Mouse (Mus musculus) liver, embryonic 14.5 days (tissue): ENCODE data around the gene Cdc37l1. TPM values are rescaled to one million over a fixed set of nuclear protein-coding genes. Genes with fewer than 3 reads are reported as not detected.
A peak's percentile ranks its signal among the peaks of the same experiment; 100 is the strongest.

Experiments
- ATAC-seq: fragments of 200-750 bp; cut with Nextera tagmentation; 2 replicates; pipeline ENCODE4 v1.8.0; 2017; ENCODE audit warnings: moderate number of reproducible peaks, mild to moderate bottlenecking, moderate library complexity; ENCODE audit not compliant: insufficient read depth
- DNase-seq, 3 experiments: peaks; one replicate each; pipeline ENCODE4 v3.0.0-alpha.2; 2012 to 2013; ENCODE audit warnings: low read depth in 3 of 3, low spot score in 3 of 3
- H3K27ac ChIP-seq: fragments of 300-500 bp; sonication (generic); 2 replicates; pipeline ENCODE4 v1.5.1; 2014; ENCODE audit warnings: moderate library complexity, mild to moderate bottlenecking, control low read depth, inconsistent platforms
- H3K27me3 ChIP-seq: fragments of 300-500 bp; sonication (generic); 2 replicates; pipeline ENCODE4 v1.6.1; 2014; ENCODE audit warnings: mild to moderate bottlenecking, low read length, moderate library complexity; ENCODE audit not compliant: control insufficient read depth, insufficient read depth
- H3K36me3 ChIP-seq: fragments of 300-500 bp; sonication (generic); replicated peaks from 2 replicates; pipeline ENCODE4 v1.6.1; 2014; ENCODE audit warnings: low read depth; ENCODE audit not compliant: control insufficient read depth, insufficient read depth
- H3K4me1 ChIP-seq, 2 experiments: fragments of 200-500 bp in 1 of 2; fragments of 300-500 bp in 1 of 2; sonication (generic) in 1 of 2; replicated peaks; 2 replicates each; pipeline ENCODE4 v1.6.1; 2012 to 2014; ENCODE audit warnings: antibody characterized with exemption in 1 of 2, inconsistent platforms in 1 of 2, low read length in 1 of 2; ENCODE audit not compliant: control insufficient read depth in 2 of 2, insufficient read depth in 2 of 2
- H3K4me2 ChIP-seq: fragments of 300-500 bp; sonication (generic); 2 replicates; pipeline ENCODE4 v1.6.1; 2014; ENCODE audit warnings: low read depth, mild to moderate bottlenecking, control low read depth, moderate library complexity
- H3K4me3 ChIP-seq, 2 experiments: fragments of 200-500 bp in 1 of 2; fragments of 300-500 bp in 1 of 2; sonication (generic) in 1 of 2; 2 replicates each; pipeline ENCODE4 v1.5.1; 2012 to 2014; ENCODE audit warnings: low read depth in 2 of 2, low read length in 2 of 2, mild to moderate bottlenecking in 2 of 2, control low read depth in 1 of 2, inconsistent platforms in 1 of 2, moderate library complexity in 1 of 2; ENCODE audit not compliant: insufficient read depth in 1 of 2
- H3K9ac ChIP-seq: fragments of 300-500 bp; sonication (generic); replicated peaks from 2 replicates; pipeline ENCODE4 v1.6.1; 2014; ENCODE audit warnings: mild to moderate bottlenecking, control low read depth, moderate library complexity
- H3K9me3 ChIP-seq: fragments of 300-500 bp; sonication (generic); 2 replicates; pipeline ENCODE4 v1.6.1; 2016; ENCODE audit warnings: low read length, mixed read lengths; ENCODE audit not compliant: control insufficient read depth
- CTCF ChIP-seq: IDR thresholded peaks from 2 replicates; pipeline ENCODE4 v1.5.1; 2016; ENCODE audit warnings: antibody characterized with exemption, low read depth, control low read depth
- EP300 ChIP-seq: IDR thresholded peaks from 2 replicates; pipeline ENCODE4 v1.6.1; 2016; ENCODE audit warnings: antibody characterized with exemption, low read depth
- WGBS: fragments of 180-500 bp; shearing (Covaris S2); extraction: QIAGEN DNeasy Blood & Tissue Kit; methylation state at CpG from one replicate; pipeline ENCODE4 v1.1.7; 2014; ENCODE audit not compliant: insufficient replicate concordance; 5-methylcytosine and 5-hydroxymethylcytosine counted together
- polyA plus RNA-seq, 2 experiments: library from polyadenylated mRNA; depleted of rRNA in 1 of 2; stranded (reverse) in 1 of 2; unstranded in 1 of 2; fragments of >200 nt; fragmentation: Nextera tagmentation in 1 of 2; extraction: Ambion mirVana in 1 of 2; gene quantifications; 2 replicates each; pipeline versions ENCODE4 v1.2.1 to v1.2.3; 2012 to 2014

The Cdc37l1 gene
- polyA plus RNA-seq, 2 experiments, result 8.3 to 8.7 TPM

DNA sequence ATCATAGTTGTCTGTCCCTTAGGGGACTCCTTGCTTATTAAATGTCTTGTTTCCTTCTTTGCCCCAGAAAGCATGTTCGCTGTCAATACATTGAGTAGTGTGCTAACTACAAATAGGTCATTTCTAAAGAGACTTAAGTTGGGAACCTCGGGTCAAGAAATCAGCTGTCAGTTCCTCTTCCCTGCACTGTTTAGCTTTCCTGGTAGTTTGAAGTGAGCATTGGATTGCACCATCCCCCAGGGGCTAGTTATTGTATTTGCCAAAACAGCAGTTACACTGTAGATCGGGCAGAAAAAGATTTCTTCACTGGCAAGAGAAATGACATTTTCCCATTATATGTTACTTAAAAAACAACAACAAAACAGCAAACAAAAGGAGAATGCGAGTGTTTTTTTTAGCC, 22.0 kb upstream of the Cdc37l1 start:
- Histone ChIP-seq H3K4me1 (peaks cover 0 to 5% of the 10 kb centered on the region in 2 experiments; a peak in 3 of 4 replicates), H3K36me3 (no peaks in the 10 kb centered on the region), H3K27me3 (no peaks in the 10 kb centered on the region), H3K4me3 (no peak overlapping the region), H3K9ac (no peak overlapping the region), H3K9me3 (no peaks in the 10 kb centered on the region), H3K4me2 (no peak overlapping the region), H3K27ac (no peak overlapping the region)
- TF ChIP-seq EP300 (no peak), CTCF (no peak)
- WGBS, result 52% methylated on average over 4 of the region's 4 CpGs
- no peak for DNase-seq
- ATAC-seq, result no peak

GRCm38 (mm10) chr19:28969231-28969630, 20.9 kb upstream of the Cdc37l1 start:
- WGBS, result 61% methylated on average over 5 of the region's 5 CpGs
- no peak for DNase-seq
- H3K4me1 ChIP-seq, result peaks cover 0 to 5% of the 10 kb centered on the region in 2 experiments; a peak in 3 of 4 replicates
- no peak overlapping the region for H3K4me2 ChIP-seq
- TF ChIP-seq EP300 (no peak), CTCF (no peak)
- ATAC-seq, result no peak
- no peak overlapping the region for H3K27ac ChIP-seq
- H3K36me3 ChIP-seq, result no peaks in the 10 kb centered on the region
- no peaks in the 10 kb centered on the region for H3K27me3 ChIP-seq
- H3K9ac ChIP-seq, result no peak overlapping the region
- no peaks in the 10 kb centered on the region for H3K9me3 ChIP-seq
- H3K4me3 ChIP-seq, result no peak overlapping the region

- Histone ChIP-seq H3K36me3 (no peaks in the 10 kb centered on the region), H3K4me1 (no peaks in the 10 kb centered on the region), H3K4me2 (no peak overlapping the region), H3K9ac (no peak overlapping the region), H3K27ac (no peak overlapping the region), H3K4me3 (no peak overlapping the region), H3K9me3 (no peaks in the 10 kb centered on the region), H3K27me3 (peaks cover 7% of the 10 kb centered on the region)
- no peak for TF ChIP-seq EP300
- TF ChIP-seq CTCF, result no peak
- DNase-seq (no peak), ATAC-seq (no peak)
- WGBS, result 47% methylated on average over 11 of the region's 11 CpGs
Measured at GRCm38 (mm10) chr19:28970251-28970650, 19.9 kb upstream of the Cdc37l1 start.

DNA sequence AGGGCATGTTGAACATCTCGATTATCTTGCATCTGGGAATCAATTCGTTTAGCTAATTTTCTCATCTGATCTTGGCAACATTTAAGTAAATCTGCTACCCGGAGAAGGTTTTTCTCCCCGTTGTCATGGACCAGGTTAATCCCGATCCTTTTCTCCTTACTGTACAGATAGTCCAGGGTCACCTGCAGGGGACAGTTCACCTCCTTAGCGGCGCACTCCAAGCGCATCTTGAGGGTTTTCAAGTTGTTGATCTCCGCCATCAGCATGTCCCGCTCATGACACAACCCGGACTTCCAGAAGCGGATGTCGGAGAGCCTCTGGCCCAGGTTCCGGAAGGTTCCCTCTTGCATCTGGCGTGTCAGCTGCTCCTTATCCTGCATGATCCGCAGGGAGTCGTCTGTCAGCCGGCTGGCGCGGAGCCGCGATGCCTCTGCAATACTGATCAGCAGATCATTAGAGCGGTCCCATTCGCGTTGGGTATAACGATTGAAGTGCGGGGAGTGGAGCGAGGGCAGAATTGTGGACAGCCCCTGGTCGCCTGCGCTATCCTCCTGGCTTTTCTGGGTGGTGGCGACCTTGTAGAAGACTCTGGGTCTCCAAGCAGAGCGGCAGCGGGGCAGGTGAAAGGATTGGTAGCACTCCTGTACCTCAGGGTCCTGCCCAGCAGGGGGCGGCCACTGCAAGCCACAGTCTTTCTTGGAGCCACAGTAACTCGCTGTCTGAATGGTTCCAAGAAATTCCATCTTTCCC, 15.1 kb upstream of the Cdc37l1 start:
- peaks cover 7% of the 10 kb centered on the region for H3K27me3 ChIP-seq
- TF ChIP-seq CTCF (peak; percentile 91), EP300 (no peak)
- H3K4me3 ChIP-seq, result no peak overlapping the region
- DNase-seq, result peak in 2 of 3 experiments; percentile 13 to 28
- H3K36me3 ChIP-seq, result no peaks in the 10 kb centered on the region
- 0 out of 2 replicates have a peak, but pooled peaks have one; percentile 21 for ATAC-seq
- WGBS, result 18% methylated on average over 35 of the region's 35 CpGs
- no peaks in the 10 kb centered on the region for H3K9me3 ChIP-seq
- H3K27ac ChIP-seq, result no peak overlapping the region
- peak overlapping the region; percentile 37 for H3K4me2 ChIP-seq
- H3K4me1 ChIP-seq, result no peaks in the 10 kb centered on the region
- H3K9ac ChIP-seq, result no peak overlapping the region

DNA sequence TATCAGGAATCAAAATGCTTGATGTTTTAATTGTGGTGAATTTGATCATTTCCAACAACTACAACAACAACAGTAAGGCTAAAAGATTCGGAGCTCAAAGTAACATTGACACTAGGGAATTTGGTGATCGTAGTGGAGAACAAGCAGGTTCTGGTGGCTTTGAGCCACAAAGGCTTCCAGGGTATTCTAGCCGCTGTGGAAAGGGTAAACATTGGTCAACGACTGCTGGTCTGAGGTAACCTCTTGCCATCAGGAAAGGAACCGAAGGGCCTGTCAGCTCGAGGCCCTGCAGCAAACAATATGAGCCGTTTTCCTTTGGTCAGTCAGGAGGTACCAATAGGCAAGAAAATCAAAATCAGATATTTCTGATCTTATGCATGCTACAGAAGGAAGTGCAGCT, 7.5 kb upstream of the Cdc37l1 start:
- ATAC-seq (no peak), DNase-seq (no peak)
- Histone ChIP-seq H3K4me2 (no peak overlapping the region), H3K9me3 (no peaks in the 10 kb centered on the region), H3K4me3 (no peak overlapping the region), H3K27me3 (no peaks in the 10 kb centered on the region), H3K9ac (no peak overlapping the region), H3K4me1 (no peaks in the 10 kb centered on the region), H3K36me3 (no peaks in the 10 kb centered on the region), H3K27ac (no peak overlapping the region)
- 51% methylated on average over 7 of the region's 7 CpGs for WGBS
- TF ChIP-seq EP300 (no peak), CTCF (no peak)
